Mouse (Mus musculus): ENCODE results near the gene Gm28308.

The Gm28308 gene

GRCm38 (mm10) chr6:52213119-52213986 lies at the start of gene Gm28308, which contains the start of gene Hoxa3:
Gm28308 (minus strand) TSS chr6:52213339.
Hoxa3 (minus strand) TSS chr6:52213336.
- peak; percentile 81 for DNase-seq

- peak; percentile 38 for DNase-seq
Measured at GRCm38 (mm10) chr6:52262463-52263320, 49.6 kb upstream of the Gm28308 start.

- DNase-seq = peak; percentile 42
Measured at GRCm38 (mm10) chr6:52261751-52262462, 48.8 kb upstream of the Gm28308 start.

GRCm38 (mm10) chr6:52260654-52261575 lies 47.8 kb upstream of the Gm28308 start, which contains the start of gene Hoxa13:
Hoxa13 (minus strand) TSS chr6:52260880.
- DNase-seq = peak; percentile 81

- peak; percentile 63 for DNase-seq
Measured at GRCm38 (mm10) chr6:52259811-52260261, 46.7 kb upstream of the Gm28308 start.

GRCm38 (mm10) chr6:52259081-52259790 lies 46.1 kb upstream of the Gm28308 start:
- no peak for DNase-seq

- peak; percentile 91 for DNase-seq
Measured at GRCm38 (mm10) chr6:52256956-52257355, 43.8 kb upstream of the Gm28308 start.

GRCm38 (mm10) chr6:52253511-52254500 lies 40.7 kb upstream of the Gm28308 start:
- no peak for DNase-seq

GRCm38 (mm10) chr6:52252775-52253376 lies 39.7 kb upstream of the Gm28308 start:
- DNase-seq = no peak

GRCm38 (mm10) chr6:52252016-52252774 lies 39.1 kb upstream of the Gm28308 start:
- DNase-seq = no peak

GRCm38 (mm10) chr6:52251177-52251879 lies 38.2 kb upstream of the Gm28308 start:
- DNase-seq = no peak

- DNase-seq = no peak
Measured at GRCm38 (mm10) chr6:52249826-52250225, 36.7 kb upstream of the Gm28308 start.

GRCm38 (mm10) chr6:52249415-52249738 lies 36.2 kb upstream of the Gm28308 start:
- no peak for DNase-seq

GRCm38 (mm10) chr6:52248638-52249414 lies 35.7 kb upstream of the Gm28308 start:
- no peak for DNase-seq

GRCm38 (mm10) chr6:52247766-52248637 lies 34.9 kb upstream of the Gm28308 start:
- DNase-seq = no peak

- no peak for DNase-seq
Measured at GRCm38 (mm10) chr6:52246916-52247315, 33.8 kb upstream of the Gm28308 start.

Measured in embryo, embryonic 11 days (tissue).